Mouse (Mus musculus) liver, postnatal 0 days (tissue): ENCODE data around the gene Nek6. TPM values are rescaled to one million over a fixed set of nuclear protein-coding genes. Genes with fewer than 3 reads are reported as not detected.

Experiments
- ATAC-seq: fragments of 200-750 bp; cut with Nextera tagmentation; 2 replicates; pipeline ENCODE4 v1.8.0; 2017; ENCODE audit warnings: mild to moderate bottlenecking, moderate library complexity
- DNase-seq: peaks from one replicate; pipeline ENCODE4 v3.0.0-alpha.2; 2016
- H3K27ac ChIP-seq: fragments of 300-500 bp; sonication (generic); 2 replicates; pipeline ENCODE4 v1.5.1; 2014; ENCODE audit warnings: antibody characterized with exemption, moderate library complexity, mild to moderate bottlenecking, low read depth
- H3K27me3 ChIP-seq: fragments of 300-500 bp; sonication (generic); 2 replicates; pipeline ENCODE4 v1.6.1; 2014; ENCODE audit warnings: low read length, control low read depth, mixed read lengths; ENCODE audit not compliant: insufficient read depth
- H3K36me3 ChIP-seq: fragments of 300-500 bp; sonication (generic); replicated peaks from 2 replicates; pipeline ENCODE4 v1.6.1; 2014; ENCODE audit warnings: mild to moderate bottlenecking, control low read depth, low read length, moderate library complexity, mixed read lengths; ENCODE audit not compliant: insufficient read depth
- H3K4me1 ChIP-seq: fragments of 300-500 bp; sonication (generic); 2 replicates; pipeline ENCODE4 v1.6.1; 2014; ENCODE audit warnings: antibody characterized with exemption, mild to moderate bottlenecking, control low read depth; ENCODE audit not compliant: insufficient read depth
- H3K4me2 ChIP-seq: fragments of 300-500 bp; sonication (generic); 2 replicates; pipeline ENCODE4 v1.6.1; 2014; ENCODE audit warnings: low read depth, mild to moderate bottlenecking, low read length, moderate library complexity, mixed read lengths
- H3K4me3 ChIP-seq: fragments of 300-500 bp; sonication (generic); 2 replicates; pipeline ENCODE4 v1.5.1; 2014; ENCODE audit warnings: low read depth, low read length
- H3K9ac ChIP-seq: fragments of 300-500 bp; sonication (generic); replicated peaks from 2 replicates; pipeline ENCODE4 v1.6.1; 2014; ENCODE audit warnings: mild to moderate bottlenecking, moderate library complexity
- H3K9me3 ChIP-seq: fragments of 300-500 bp; sonication (generic); 2 replicates; pipeline ENCODE4 v1.6.1; 2016; ENCODE audit warnings: mild to moderate bottlenecking, control low read depth, low read length, mixed read lengths
- CTCF ChIP-seq: sonication (generic); IDR thresholded peaks from 2 replicates; pipeline ENCODE4 v1.5.1; 2016; ENCODE audit warnings: antibody characterized with exemption, low read depth
- EP300 ChIP-seq: IDR thresholded peaks from 2 replicates; pipeline ENCODE4 v1.6.1; 2016; ENCODE audit warnings: antibody characterized with exemption, low read depth, mild to moderate bottlenecking
- whole genome bisulfite sequencing: fragments of 180-500 bp; shearing (Covaris S2); extraction: QIAGEN DNeasy Blood & Tissue Kit; methylation state at CpG from one replicate; pipeline ENCODE4 v1.1.7; 2014; ENCODE audit not compliant: insufficient replicate concordance; 5-methylcytosine and 5-hydroxymethylcytosine counted together
- polyA plus RNA-seq: library from polyadenylated mRNA; unstranded; fragments of >200 nt; fragmentation: Nextera tagmentation; extraction: Ambion mirVana; gene quantifications from 2 replicates; pipeline ENCODE4 v1.2.1, GENCODE M21; 2015

The Nek6 gene
- polyA plus RNA-seq, 1 experiment from 2014 or later = 39.7 TPM

DNA sequence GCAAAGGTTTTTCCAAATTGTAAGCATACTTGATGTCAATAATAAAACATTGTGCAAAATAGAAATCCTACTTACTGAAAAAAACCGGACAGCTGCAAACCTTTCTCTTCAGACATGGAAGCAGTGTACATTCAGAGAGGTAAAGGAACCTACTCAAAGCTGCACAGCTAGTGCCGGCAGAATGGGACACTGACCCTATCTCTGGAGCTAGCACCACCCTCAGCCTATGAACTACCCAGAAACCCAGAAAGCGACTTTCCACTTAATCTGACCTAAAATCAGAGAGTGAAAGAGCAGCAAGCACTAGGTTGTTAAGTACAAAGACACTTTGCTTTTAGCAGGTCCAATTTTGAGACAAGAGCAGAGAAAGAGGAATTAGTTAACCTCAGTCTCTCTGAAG is 112.0 kb downstream of the Nek6 start:
- no peak for DNase-seq
- H3K9ac ChIP-seq = no peak overlapping the region
- peaks cover 3% of the 10 kb centered on the region; the same call in 1 of the 2 replicates for H3K4me1 ChIP-seq
- H3K27me3 ChIP-seq = no peaks in the 10 kb centered on the region
- peaks cover 24% of the 10 kb centered on the region; the same call in 1 of the 2 replicates for H3K36me3 ChIP-seq
- no peak overlapping the region for H3K4me3 ChIP-seq
- TF ChIP-seq CTCF = no peak
- H3K9me3 ChIP-seq = no peaks in the 10 kb centered on the region
- no peak overlapping the region for H3K4me2 ChIP-seq
- 68% methylated on average over 3 of the region's 3 CpGs for WGBS
- ATAC-seq = no peak
- H3K27ac ChIP-seq = peak overlapping the region; percentile 9; the same call in 1 of the 2 replicates

DNA sequence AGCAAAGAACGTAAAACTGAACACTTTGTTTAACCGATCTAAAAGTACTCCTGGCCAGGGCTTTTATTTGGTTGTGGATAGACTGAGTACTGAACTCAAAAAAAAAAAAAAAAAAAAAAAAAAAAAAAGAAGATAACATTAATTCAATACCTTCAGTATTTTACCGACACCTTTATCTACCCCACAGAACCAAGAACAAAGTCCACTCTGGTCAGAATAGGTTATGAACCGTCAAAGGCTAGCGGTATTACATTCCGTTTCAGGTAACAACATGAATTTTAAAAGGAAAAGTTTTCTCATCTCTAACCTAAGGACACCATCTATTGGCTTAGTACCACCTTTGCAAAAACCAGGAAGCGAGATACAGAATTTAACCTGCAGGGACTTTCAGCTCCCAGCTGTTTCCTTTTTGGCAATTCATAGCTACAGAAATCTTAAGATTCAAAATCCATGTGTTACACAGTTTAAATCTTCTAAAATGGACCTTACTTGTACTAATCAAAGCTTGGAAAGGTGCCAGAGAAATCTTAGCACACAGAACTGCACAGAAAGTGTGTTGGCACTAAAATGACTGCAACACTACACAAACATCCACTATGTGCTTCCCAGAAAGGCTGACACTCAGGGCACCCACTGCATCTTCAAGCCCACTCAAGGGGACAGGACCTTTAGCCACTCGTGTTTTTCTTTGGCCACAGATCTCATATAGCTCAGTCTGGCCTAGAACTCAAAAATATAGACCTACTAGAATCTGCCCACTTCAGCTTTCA is 112.6 kb downstream of the Nek6 start:
- no peak overlapping the region for H3K9ac ChIP-seq
- peak overlapping the region; percentile 39; the same call in 1 of the 2 replicates for H3K27ac ChIP-seq
- peaks cover 30% of the 10 kb centered on the region for H3K36me3 ChIP-seq
- no peak for DNase-seq
- 0 out of 2 replicates have a peak, but pooled peaks have one; percentile 12 for ATAC-seq
- TF ChIP-seq EP300 (no peak), CTCF (no peak)
- H3K4me3 ChIP-seq = no peak overlapping the region
- no peaks in the 10 kb centered on the region for H3K9me3 ChIP-seq
- no peaks in the 10 kb centered on the region for H3K27me3 ChIP-seq
- H3K4me1 ChIP-seq = peaks cover 3% of the 10 kb centered on the region; the same call in 1 of the 2 replicates
- 71% methylated on average over 8 of the region's 8 CpGs for WGBS
- H3K4me2 ChIP-seq = no peak overlapping the region

DNA sequence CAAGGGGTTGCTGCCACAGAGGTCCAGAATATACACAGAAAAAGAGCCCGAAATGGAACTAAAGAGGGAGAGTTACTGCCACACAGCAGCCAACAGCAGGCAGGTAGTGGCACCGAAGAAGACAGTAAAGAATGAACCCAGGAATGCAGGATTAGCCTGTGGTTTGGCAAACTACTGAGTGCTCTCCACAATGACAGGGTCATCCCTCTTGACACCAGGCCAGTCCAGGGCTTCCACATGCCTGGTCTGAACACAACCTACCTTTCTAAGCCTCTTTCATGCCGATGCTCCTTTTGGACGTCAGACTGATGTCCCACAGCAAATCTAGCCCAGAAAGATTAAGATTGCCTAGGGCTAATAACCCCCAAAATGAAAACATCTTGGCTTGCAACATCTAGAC is 117.4 kb downstream of the Nek6 start:
- Histone ChIP-seq H3K4me2 (no peak overlapping the region), H3K27me3 (no peaks in the 10 kb centered on the region), H3K9ac (no peak overlapping the region), H3K36me3 (peaks cover 70% of the 10 kb centered on the region), H3K27ac (no peak overlapping the region), H3K4me3 (no peak overlapping the region), H3K4me1 (no peaks in the 10 kb centered on the region), H3K9me3 (no peaks in the 10 kb centered on the region)
- WGBS = 86% methylated on average over 4 of the region's 4 CpGs
- TF ChIP-seq CTCF (no peak), EP300 (no peak)
- DNase-seq (no peak), ATAC-seq (no peak)

DNA sequence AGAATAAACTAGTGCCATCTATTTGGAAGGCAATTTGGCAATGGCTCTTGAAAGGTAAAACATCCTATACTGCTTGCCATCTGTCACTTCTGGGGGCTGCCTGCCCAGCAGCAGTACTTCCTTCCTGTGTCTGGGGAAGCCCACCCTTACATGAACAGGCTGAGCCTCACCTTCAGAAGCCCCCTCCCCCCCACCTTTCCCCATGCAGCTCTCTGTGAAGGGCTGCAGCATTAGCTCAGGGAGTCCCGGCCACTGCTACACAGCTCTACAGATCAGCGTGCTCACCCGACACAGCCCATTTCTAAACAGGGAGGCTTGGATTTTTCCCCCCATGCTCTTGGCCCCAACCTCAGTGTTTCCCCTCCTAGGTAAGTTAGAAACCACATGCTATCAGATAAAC is 118.0 kb downstream of the Nek6 start:
- no peak overlapping the region for H3K27ac ChIP-seq
- ATAC-seq = no peak
- H3K4me3 ChIP-seq = no peak overlapping the region
- TF ChIP-seq CTCF (no peak), EP300 (no peak)
- H3K9ac ChIP-seq = no peak overlapping the region
- DNase-seq = no peak
- H3K36me3 ChIP-seq = peaks cover 76% of the 10 kb centered on the region
- no peak overlapping the region for H3K4me2 ChIP-seq
- H3K27me3 ChIP-seq = no peaks in the 10 kb centered on the region
- H3K9me3 ChIP-seq = no peaks in the 10 kb centered on the region
- 89% methylated on average over 3 of the region's 3 CpGs for WGBS
- H3K4me1 ChIP-seq = no peaks in the 10 kb centered on the region

DNA sequence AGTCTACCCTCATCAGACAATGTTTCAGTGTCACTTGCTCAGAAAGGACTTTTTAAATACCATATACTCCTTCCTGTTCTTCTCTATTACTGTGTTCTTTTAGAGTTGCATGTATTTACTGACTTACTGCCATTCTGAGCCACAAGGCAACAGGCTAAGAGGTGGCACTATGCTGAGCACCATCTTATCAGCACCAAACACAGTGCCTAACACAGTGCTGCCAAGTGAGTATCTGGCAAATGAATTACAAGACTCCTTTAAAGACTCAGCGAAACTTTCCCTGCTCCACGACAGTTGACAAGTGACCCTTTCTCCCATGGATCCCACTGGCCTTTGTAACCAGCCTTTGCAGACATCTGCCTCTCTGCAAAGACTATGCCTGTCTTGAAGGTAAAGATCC is 119.1 kb downstream of the Nek6 start:
- Histone ChIP-seq H3K27ac (no peak overlapping the region), H3K4me1 (no peaks in the 10 kb centered on the region), H3K9ac (no peak overlapping the region), H3K9me3 (no peaks in the 10 kb centered on the region), H3K36me3 (peaks cover 87% of the 10 kb centered on the region), H3K27me3 (no peaks in the 10 kb centered on the region), H3K4me2 (no peak overlapping the region), H3K4me3 (no peak overlapping the region)
- WGBS = 66% methylated on average over 2 of the region's 2 CpGs
- ATAC-seq = no peak
- DNase-seq = no peak
- TF ChIP-seq EP300 (no peak), CTCF (no peak)

DNA sequence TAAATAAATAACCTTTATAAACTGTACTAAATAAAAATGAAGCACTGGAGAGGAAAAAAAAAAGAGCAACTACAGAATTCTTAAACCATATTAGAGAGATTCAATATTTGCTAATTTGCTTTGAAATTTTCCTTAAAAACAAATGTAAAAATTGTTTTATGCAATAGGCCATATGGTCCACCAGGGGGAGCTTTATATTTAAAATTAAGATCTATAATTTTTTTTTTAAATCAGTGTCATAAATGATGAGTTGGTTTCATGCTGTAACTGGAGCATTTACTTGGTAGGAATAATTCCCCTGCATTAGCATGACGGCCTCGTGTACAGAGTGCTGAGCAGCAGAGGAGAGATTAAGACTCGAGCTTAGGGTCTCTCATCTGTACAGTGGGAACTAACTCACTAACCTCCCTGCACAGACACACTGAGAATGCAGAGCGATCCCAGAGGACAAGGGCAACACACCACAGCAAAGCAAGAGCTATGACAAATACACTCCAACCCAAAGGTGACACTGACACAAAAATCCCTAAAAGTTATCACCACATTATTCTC is 126.3 kb downstream of the Nek6 start:
- Histone ChIP-seq H3K4me3 (no peak overlapping the region), H3K9ac (no peak overlapping the region), H3K9me3 (no peaks in the 10 kb centered on the region), H3K27me3 (no peaks in the 10 kb centered on the region), H3K27ac (no peak overlapping the region), H3K4me2 (no peak overlapping the region), H3K4me1 (peaks cover 4% of the 10 kb centered on the region), H3K36me3 (peaks cover 77% of the 10 kb centered on the region)
- no peak for TF ChIP-seq EP300
- TF ChIP-seq CTCF = peak; percentile 23
- DNase-seq (no peak), ATAC-seq (no peak)
- WGBS = 83% methylated on average over 4 of the region's 4 CpGs
